8 mouse cellular contexts compared by ENCODE assay signal in genomic region chr4:3068306-3069223, GRCm38 (mm10).
DNase-seq lines count a peak whose midpoint lies in the region; ATAC-seq and TF ChIP-seq lines count a peak whose summit lies in the region.

No protein-coding gene starts in this region.

- no peak for TF ChIP-seq CTCF in lung, adult 2 months (IDR thresholded peaks at IDR 0.05; ENCODE audit: insufficient read depth, low read length)

- peak; percentile 0 to 20 for DNase-seq in cerebellum, postnatal 4 days (ENCODE audit: low spot score in 2 of 2)
- no peak for DNase-seq in cerebellum, adult 9-10 months
- peak; percentile 1 for DNase-seq in lung, adult 2 months
- no peak for DNase-seq in lung, postnatal 25 days (ENCODE audit: low spot score)
- DNase-seq in MN1 (ENCODE audit: low spot score) = no peak
- DNase-seq in ovary, adult 18-20 months (ENCODE audit: low spot score) = no peak

- no peaks in the 10 kb centered on the region for H3K4me1 ChIP-seq in lung, adult 2 months (ENCODE audit: control insufficient read depth, insufficient read depth, low read length)
- no peaks in the 10 kb centered on the region for H3K4me1 ChIP-seq in hindbrain, embryonic 13.5 days (replicated peaks)

- 79% methylated on average over 6 of the region's 6 CpGs for WGBS in lung, adult 2 months
- 83% methylated on average over 6 of the region's 6 CpGs for WGBS in hindbrain, embryonic 13.5 days

- H3K36me3 ChIP-seq in hindbrain, embryonic 13.5 days = no peaks in the 10 kb centered on the region

- no peak overlapping the region for H3K9ac ChIP-seq in hindbrain, embryonic 13.5 days

- no peaks in the 10 kb centered on the region for H3K27me3 ChIP-seq in hindbrain, embryonic 13.5 days

- no peak overlapping the region for H3K27ac ChIP-seq in hindbrain, embryonic 13.5 days

- no peak overlapping the region for H3K4me3 ChIP-seq in lung, adult 2 months (replicated peaks; ENCODE audit: extremely low read depth, low read depth, low read length)
- H3K4me3 ChIP-seq in hindbrain, embryonic 13.5 days = no peak overlapping the region

- ATAC-seq in hindbrain, embryonic 13.5 days (ENCODE audit: low FRiP score) = peak; percentile 19; the same call in 1 of the 2 replicates
- ATAC-seq in monocyte, adult 5-6 weeks (replicated peaks; ENCODE audit: insufficient number of reproducible peaks, low FRiP score, low TSS enrichment, poor library complexity, severe bottlenecking) = peak; percentile 19; the same call in 1 of the 2 replicates

- no peak overlapping the region for H3K4me2 ChIP-seq in hindbrain, embryonic 13.5 days

- peaks cover 92% of the 10 kb centered on the region for H3K9me3 ChIP-seq in hindbrain, embryonic 13.5 days

- no peak for TF ChIP-seq POLR2A in lung, adult 2 months (IDR thresholded peaks at IDR 0.05; ENCODE audit: borderline replicate concordance, extremely low read depth, low read depth, low read length)

Comparison
In these comparisons a context has a peak if more than half of its experiments do, and no peak if none do; other contexts are left out.
1. DNase-seq: peak in cerebellum, postnatal 4 days (2 of 2) and lung, adult 2 months (single experiment); none in cerebellum, adult 9-10 months (single experiment), lung, postnatal 25 days (single experiment), MN1 (single experiment) and ovary, adult 18-20 months (single experiment).